Mouse (Mus musculus): ENCODE data around the gene Arid3a.
"Not testable (repeated sequence)": the region's sequence is repeated elsewhere in the genome, so short reads cannot be mapped to it uniquely, and the experiment has no call there.

Gene Arid3a

GRCm38 (mm10) chr10:79926491-79927323, at the start of gene Arid3a:
Gene Arid3a (plus strand): TSS chr10:79927043.
- peak; percentile 88 for DNase-seq

DNA sequence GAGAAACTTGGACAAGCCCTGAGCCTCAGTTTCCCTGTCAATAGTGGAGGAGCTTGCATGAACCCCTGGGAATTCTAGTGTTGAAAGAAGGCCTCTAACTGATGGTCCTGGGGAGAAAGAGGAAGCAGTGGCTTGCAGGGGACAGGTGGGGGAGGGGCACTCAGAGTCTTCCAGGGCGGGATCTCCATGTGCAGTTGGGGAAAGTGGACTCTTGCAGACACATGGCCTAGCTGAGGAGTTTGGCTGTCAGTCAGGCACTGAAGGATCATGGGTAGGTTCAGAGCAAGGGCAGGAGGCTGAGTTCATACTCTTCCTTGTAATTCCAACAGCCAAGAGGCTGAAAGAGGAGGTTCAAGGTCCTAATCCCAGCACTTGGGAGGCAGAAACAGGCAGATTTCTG, 49.7 kb upstream of the Arid3a start:
- DNase-seq, result no peak

DNA sequence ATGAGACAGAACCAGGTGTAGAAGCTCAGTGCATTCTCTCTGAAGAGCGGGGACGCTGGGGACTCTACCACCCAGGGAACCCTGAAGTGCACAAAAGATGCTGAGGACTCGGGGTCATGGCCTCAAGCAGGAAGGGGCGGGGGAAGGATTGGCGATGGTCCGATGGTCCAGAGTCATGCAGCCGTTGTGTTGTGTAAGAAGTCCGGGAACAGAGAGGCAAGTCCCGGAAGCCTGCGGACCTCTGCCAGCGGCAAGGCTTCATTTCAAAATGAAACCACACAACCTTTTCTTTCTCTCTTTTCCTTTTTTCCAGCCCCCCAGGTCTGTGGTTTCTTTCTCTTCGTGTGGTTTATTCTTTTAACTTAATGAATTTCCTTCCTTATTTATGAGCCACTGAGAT, 49.1 kb upstream of the Arid3a start:
- DNase-seq, result no peak

DNA sequence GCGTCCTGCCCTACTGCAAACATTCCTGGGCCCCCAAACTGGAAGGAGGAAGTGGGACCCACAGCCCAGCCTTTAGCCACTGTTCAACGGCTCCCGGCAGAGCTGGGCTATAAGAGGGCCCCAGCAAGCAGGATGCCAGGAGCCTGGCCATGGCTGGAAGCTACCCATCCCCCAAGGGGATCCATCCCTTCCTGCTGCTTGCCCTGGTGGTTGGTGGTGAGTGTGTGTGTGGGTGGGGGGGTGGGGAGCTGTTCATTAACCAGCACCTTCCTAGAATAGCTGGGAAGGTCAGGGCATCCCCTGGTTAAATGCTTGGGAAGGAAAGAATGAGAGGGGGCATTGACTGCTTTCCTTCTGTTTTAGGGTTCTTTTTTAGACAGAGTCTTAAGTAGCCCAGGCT, 47.3 kb upstream of the Arid3a start:
- DNase-seq, result no peak

- no peak for DNase-seq
These were observed 46.1 kb upstream of the Arid3a start for GRCm38 (mm10) chr10:79880721-79881120.

GRCm38 (mm10) chr10:79881981-79882380, 44.9 kb upstream of the Arid3a start:
- no peak for DNase-seq

DNA sequence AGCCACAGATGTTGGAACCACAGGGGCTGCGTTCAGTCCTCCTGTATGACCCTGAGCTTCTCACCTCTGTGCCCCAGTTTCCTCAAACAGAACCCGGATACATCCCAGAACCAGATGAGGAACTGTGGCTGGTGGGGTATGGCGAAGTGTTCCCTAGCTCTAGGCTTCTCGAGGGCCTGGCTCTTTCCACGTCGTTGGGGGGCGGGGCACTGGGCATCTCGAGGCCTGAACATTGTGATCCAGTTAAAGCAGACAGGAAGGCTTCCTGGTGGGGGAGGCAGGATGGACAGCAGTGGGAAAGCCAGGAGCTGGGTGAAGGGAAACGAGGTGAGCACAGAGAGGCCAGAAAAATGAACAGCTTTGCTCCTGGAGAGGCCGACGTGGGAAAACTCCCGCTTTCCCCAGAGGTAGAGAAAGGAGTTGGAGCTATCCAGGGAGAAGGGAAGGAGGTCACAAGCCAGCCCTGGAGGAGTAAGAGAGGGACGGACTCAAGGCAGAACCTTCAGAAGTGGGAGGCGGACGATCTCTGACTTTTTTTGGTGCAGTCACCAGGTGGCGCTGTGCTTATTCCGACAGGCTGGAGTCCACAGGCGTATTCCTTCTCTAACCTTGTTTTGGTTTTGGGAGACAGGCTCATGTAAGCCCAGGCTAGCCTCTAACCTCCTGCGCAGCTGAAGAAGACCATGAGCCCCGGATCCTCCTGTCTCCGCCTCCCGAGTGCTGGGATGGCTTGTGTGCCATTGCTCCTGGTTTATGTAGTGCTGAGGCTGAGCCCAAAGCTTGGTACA, 43.4 kb upstream of the Arid3a start:
- peak; percentile 79 for DNase-seq

DNA sequence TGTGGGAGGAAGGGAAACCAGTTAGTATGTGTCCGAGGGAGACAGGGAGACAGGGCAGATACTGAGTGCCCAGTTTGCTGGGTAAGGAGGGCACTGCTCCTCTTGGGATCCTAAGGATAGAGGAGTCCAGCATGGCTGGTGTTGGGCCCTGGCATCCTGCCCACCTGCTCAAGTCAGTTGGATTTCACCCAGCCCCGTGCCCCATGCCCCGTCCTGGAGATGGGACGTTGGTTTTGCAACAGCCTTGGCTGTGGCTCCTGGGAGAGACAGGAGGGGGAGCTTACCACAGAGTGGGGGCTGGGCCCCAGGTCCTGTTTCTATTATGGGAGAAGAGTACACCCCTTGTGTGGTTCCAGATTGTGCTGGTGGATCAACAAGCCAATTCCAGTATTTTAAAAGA, 42.4 kb upstream of the Arid3a start:
- peak; percentile 60 for DNase-seq

- DNase-seq, result not testable (repeated sequence)
These were observed 41.9 kb upstream of the Arid3a start for GRCm38 (mm10) chr10:79884938-79885337.

GRCm38 (mm10) chr10:79886054-79886453, 40.8 kb upstream of the Arid3a start, which contains the start of gene Elane:
Gene Elane (plus strand): TSS chr10:79886247.
- DNase-seq, result no peak

DNA sequence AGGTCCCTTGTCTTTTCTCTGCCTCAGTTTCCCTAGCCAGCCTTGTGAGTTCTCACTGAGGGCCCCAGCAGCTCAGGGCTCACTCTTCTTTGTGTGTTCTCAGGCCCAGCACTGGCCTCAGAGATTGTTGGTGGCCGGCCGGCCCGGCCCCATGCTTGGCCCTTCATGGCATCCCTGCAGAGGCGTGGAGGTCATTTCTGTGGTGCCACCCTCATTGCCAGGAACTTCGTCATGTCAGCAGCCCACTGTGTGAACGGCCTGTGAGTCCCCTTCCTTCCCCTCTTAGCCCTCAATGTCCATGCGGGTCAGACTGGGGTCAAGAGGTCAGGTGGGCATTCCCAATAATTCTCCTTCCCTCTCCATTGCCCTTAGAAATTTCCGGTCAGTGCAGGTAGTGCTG, 40.2 kb upstream of the Arid3a start:
- no peak for DNase-seq

DNA sequence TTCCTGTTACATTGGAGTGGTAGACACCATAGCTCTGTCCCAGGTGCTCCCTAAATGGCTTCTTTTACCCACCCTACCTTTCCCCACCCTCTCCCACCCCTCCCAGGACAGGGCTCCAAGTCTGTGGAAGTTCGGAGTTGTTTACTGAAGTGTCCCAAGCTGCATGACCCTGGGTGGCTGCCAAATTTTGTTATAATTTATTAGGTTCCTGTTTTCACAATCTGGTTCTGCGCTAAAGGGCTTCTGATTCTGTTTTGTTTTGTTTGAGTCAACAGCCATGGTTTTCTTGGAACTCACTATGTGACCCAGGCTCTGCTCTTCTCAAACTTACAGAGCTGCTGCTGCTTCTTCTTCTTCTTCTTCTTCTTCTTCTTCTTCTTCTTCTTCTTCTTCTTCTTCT, 37.5 kb upstream of the Arid3a start:
- DNase-seq, result no peak

DNA sequence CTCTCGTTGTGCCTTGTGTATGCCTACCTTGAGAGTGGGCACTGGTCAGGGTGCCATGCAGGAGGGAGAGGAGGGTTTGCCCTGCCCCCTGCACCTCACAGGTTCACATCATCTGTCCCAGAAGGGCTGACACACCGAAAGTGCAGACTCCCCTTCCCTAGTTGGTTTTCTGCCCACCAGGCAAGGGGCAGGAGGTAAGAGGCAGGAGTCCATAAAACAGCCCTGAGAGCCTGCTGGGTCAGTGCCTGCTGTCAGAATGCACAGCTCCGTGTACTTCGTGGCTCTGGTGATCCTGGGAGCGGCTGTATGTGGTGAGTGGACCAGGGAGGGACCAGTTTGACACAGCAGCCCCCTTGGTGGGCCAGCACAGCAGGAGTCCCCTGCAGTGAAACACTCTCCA, 36.2 kb upstream of the Arid3a start, which contains the start of gene Cfd:
Gene Cfd, plus strand, starts transcription at position 184 of the 400 bp plus-strand sequence.
- no peak for DNase-seq

DNA sequence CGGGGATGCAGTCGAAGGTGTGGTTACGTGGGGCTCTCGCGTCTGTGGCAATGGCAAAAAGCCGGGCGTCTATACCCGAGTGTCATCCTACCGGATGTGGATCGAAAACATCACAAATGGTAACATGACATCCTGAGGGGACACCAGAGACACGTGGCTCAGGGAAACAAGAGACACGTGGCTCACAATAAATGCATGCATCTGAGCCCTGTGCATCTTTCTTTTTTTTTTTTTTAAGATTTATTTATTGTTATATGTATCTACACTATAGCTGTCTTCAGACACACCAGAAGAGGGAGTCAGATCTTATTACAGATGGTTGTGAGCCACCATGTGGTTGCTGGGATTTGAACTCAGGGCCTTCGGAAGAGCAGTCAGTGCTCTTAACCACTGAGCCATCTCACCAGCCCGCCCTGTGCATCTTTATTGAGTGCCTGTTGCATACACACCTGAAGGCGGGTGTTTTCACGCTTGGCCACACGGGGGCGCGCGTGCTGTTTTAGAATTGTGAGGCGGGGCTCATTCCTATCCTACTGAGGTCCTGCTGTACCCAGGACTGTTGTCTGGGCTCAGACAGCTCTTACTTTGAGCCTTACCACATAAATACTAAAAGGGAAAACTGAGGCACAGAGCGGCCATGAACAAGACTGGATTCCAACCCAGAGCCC, 34.3 kb upstream of the Arid3a start:
- peak; percentile 77 for DNase-seq

DNA sequence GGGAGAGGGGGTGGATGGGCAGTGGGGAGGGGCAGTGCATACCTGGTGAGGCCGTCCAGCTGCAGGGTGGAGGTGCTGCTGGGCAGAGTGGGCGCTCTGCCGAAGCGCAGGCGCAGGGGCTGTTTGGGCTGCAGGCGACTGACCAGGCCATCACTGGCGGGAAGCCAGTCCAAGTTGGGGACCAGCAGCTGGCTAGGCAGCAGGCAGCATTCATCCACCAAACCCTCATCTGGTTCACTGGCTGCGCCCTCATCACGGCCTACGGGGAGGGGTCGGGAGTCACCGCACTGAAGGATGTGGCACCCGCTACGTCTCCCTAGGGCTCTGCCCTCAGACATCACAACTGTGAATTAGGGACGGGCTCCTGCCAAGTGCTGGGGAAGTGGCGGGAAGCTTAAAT, 30.5 kb upstream of the Arid3a start:
- no peak for DNase-seq

DNA sequence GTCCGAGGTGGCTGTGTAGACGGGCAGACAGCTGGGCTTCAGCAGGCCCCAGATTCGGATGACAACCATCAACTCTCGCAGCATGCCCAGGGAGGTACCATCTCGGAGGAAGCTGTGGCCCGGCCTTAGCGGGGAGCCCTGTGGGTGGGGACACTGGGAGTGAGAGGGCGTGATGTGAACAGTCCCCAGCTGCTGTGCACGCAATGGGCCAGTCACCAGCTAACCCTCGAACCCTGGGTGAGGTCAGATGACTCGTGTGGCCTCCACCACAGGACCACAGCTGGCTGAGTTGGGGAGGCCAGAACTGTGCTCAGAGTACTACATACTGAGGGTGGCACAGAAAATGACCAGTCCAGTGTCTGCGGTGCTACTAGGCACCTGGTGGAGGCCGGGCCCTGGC, 30.0 kb upstream of the Arid3a start:
- DNase-seq, result no peak

- no peak for DNase-seq
These were observed 29.3 kb upstream of the Arid3a start for GRCm38 (mm10) chr10:79897316-79898245.

GRCm38 (mm10) chr10:79900951-79901410, 25.9 kb upstream of the Arid3a start:
- no peak for DNase-seq

- peak; percentile 68 for DNase-seq
These were observed 20.1 kb upstream of the Arid3a start for GRCm38 (mm10) chr10:79906712-79907111.

DNA sequence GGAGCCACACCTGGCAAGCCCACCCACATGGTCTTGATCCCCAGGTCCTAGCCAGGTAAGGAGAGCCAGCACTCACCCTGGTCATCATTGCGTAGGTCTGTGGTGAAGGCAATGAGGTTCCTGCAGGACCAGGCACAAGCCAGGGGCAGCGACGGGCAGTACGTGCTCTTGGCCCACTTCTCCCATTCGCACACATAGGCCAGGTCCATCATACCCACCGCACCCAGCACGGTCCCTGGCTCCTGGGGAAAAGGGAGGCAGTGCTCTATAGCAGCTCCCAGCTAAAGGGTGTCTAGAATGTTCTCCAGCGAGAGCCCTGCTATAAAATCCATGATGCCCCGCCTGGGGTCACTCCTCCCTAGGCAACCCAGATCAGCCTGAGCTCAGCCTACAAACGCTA, 19.4 kb upstream of the Arid3a start:
- peak; percentile 63 for DNase-seq

DNA sequence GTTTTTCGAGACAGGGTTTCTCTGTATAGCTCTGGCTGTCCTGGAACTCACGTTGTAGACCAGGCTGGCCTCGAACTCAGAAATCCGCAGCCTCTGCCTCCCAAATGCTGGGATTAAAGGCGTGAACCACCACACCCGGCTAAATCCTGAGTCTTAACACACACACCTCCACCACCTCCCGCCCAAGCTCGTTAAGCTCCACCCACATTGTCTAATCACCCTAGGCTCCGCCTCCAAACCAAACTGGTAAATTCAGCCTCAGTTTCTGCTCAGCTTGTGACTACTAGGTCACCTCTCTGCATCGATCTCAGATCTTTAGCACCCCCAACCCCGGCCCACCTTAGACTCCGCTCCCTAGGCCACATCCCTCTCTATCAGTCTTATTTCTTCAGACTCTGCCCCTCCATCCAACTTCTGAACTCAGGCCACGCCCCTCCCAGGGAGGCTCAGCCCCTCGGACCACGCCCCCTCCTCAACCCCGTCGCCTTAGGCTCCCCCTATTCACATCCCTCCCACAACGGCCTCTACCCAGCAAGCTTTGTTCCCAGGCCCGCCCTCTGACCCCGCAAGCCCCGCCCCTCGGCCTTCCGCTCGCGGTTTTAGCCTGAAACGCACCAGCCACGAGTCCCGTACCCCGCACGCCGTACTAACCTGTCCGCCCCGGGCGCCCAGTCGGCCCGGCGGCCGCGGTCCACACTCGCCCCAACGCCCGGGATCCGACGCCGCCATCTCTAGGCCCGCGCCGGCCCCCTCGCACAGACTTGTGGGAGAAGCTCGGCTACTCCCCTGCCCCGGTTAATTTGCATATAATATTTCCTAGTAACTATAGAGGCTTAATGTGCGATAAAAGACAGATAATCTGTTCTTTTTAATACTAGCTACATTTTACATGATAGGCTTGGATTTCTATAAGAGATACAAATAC, 18.4 kb upstream of the Arid3a start, which contains the start of gene Med16:
Gene Med16, minus strand, starts transcription at position 757 of the 925 bp plus-strand sequence.
- peak; percentile 97 for DNase-seq

All from cerebellum, adult 11-12 months (tissue).